Mouse (Mus musculus) forebrain, embryonic 15.5 days (tissue): ENCODE data around the gene Igsf3. TPM values are rescaled to one million over a fixed set of nuclear protein-coding genes. Genes with fewer than 3 reads are reported as not detected.

ENCODE experiments used
- ATAC-seq: fragments of 200-750 bp; cut with Nextera tagmentation; replicated peaks from 2 replicates; pipeline ENCODE4 v1.8.0; 2017; ENCODE audit warnings: mild to moderate bottlenecking, moderate TSS enrichment, moderate library complexity
- H3K27ac ChIP-seq: fragments of 300-500 bp; sonication (generic); replicated peaks from 2 replicates; pipeline ENCODE4 v1.5.1; 2015; ENCODE audit warnings: mild to moderate bottlenecking, inconsistent platforms
- H3K27me3 ChIP-seq: fragments of 300-500 bp; sonication (generic); 2 replicates; pipeline ENCODE4 v1.6.1; 2015; ENCODE audit warnings: inconsistent platforms
- H3K36me3 ChIP-seq: fragments of 300-500 bp; sonication (generic); 2 replicates; pipeline ENCODE4 v1.6.1; 2015; ENCODE audit warnings: mild to moderate bottlenecking, inconsistent platforms
- H3K4me1 ChIP-seq: fragments of 300-500 bp; sonication (generic); 2 replicates; pipeline ENCODE4 v1.6.1; 2015; ENCODE audit warnings: inconsistent platforms
- H3K4me2 ChIP-seq: fragments of 300-500 bp; sonication (generic); replicated peaks from 2 replicates; pipeline ENCODE4 v1.6.1; 2015; ENCODE audit warnings: mild to moderate bottlenecking, inconsistent platforms
- H3K4me3 ChIP-seq: fragments of 300-500 bp; sonication (generic); 2 replicates; pipeline ENCODE4 v1.5.1; 2015; ENCODE audit warnings: mild to moderate bottlenecking, inconsistent platforms
- H3K9ac ChIP-seq: fragments of 300-500 bp; sonication (generic); replicated peaks from 2 replicates; pipeline ENCODE4 v1.6.1; 2015; ENCODE audit warnings: mild to moderate bottlenecking, inconsistent platforms
- H3K9me3 ChIP-seq: fragments of 300-500 bp; sonication (generic); 2 replicates; pipeline ENCODE4 v1.6.1; 2016; ENCODE audit warnings: inconsistent platforms
- WGBS: fragments of 180-500 bp; shearing (Covaris S2); methylation state at CpG from one replicate; pipeline ENCODE4 v1.1.7; 2015; ENCODE audit warnings: mixed read lengths; 5-methylcytosine and 5-hydroxymethylcytosine counted together
- polyA plus RNA-seq: library from polyadenylated mRNA; unstranded; fragments of >200 nt; fragmentation: Nextera tagmentation; extraction: Ambion mirVana; gene quantifications from 2 replicates; pipeline ENCODE4 v1.2.1, GENCODE M21; 2015

Gene Igsf3
- polyA plus RNA-seq, 1 experiment from 2014 or later = 95.0 TPM

- no peak overlapping the region for H3K4me3 ChIP-seq
- 86% methylated on average over 9 of the region's 9 CpGs for WGBS
These were observed 92.8 kb downstream of the Igsf3 start for GRCm38 (mm10) chr3:101469675-101470074.

GRCm38 (mm10) chr3:101471881-101472280, 95.0 kb downstream of the Igsf3 start:
- H3K4me3 ChIP-seq = no peak overlapping the region
- H3K9ac ChIP-seq = no peak overlapping the region
- WGBS = 42% methylated on average over 4 of the region's 4 CpGs

More at GRCm38 (mm10) chr3:101469675-101470074, 92.8 kb downstream of the Igsf3 start:
- no peak overlapping the region for H3K4me2 ChIP-seq
- no peaks in the 10 kb centered on the region for H3K9me3 ChIP-seq
- H3K9ac ChIP-seq = no peak overlapping the region
- H3K4me1 ChIP-seq = no peaks in the 10 kb centered on the region
- no peak overlapping the region for H3K27ac ChIP-seq
- ATAC-seq = no peak
- no peaks in the 10 kb centered on the region for H3K36me3 ChIP-seq
- no peaks in the 10 kb centered on the region for H3K27me3 ChIP-seq

GRCm38 (mm10) chr3:101481951-101482350, 105.1 kb downstream of the Igsf3 start:
- Histone ChIP-seq H3K27ac (no peak overlapping the region), H3K27me3 (no peaks in the 10 kb centered on the region), H3K4me1 (no peaks in the 10 kb centered on the region), H3K4me2 (no peak overlapping the region), H3K36me3 (no peaks in the 10 kb centered on the region), H3K9me3 (no peaks in the 10 kb centered on the region), H3K4me3 (no peak overlapping the region), H3K9ac (no peak overlapping the region)
- ATAC-seq = no peak
- WGBS = 91% methylated on average over 6 of the region's 6 CpGs

More at GRCm38 (mm10) chr3:101471881-101472280, 95.0 kb downstream of the Igsf3 start:
- Histone ChIP-seq H3K27me3 (no peaks in the 10 kb centered on the region), H3K27ac (no peak overlapping the region), H3K4me1 (no peaks in the 10 kb centered on the region), H3K36me3 (no peaks in the 10 kb centered on the region), H3K9me3 (no peaks in the 10 kb centered on the region), H3K4me2 (no peak overlapping the region)
- ATAC-seq = no peak

- H3K36me3 ChIP-seq = no peaks in the 10 kb centered on the region
- no peak overlapping the region for H3K9ac ChIP-seq
- H3K4me3 ChIP-seq = no peak overlapping the region
- no peaks in the 10 kb centered on the region for H3K4me1 ChIP-seq
- peak; percentile 24; the same call in 1 of the 2 replicates for ATAC-seq
- H3K27me3 ChIP-seq = no peaks in the 10 kb centered on the region
- no peak overlapping the region for H3K27ac ChIP-seq
- no peak overlapping the region for H3K4me2 ChIP-seq
- no peaks in the 10 kb centered on the region for H3K9me3 ChIP-seq
- WGBS = 59% methylated on average over 3 of the region's 3 CpGs
These were observed 106.5 kb downstream of the Igsf3 start for GRCm38 (mm10) chr3:101483256-101483983.

GRCm38 (mm10) chr3:101486054-101486765, 109.3 kb downstream of the Igsf3 start:
- no peaks in the 10 kb centered on the region for H3K4me1 ChIP-seq
- H3K4me3 ChIP-seq = no peak overlapping the region
- H3K27me3 ChIP-seq = no peaks in the 10 kb centered on the region
- no peak overlapping the region for H3K27ac ChIP-seq
- no peaks in the 10 kb centered on the region for H3K9me3 ChIP-seq
- no peak overlapping the region for H3K4me2 ChIP-seq
- H3K9ac ChIP-seq = no peak overlapping the region
- ATAC-seq = no peak
- no peaks in the 10 kb centered on the region for H3K36me3 ChIP-seq
- 35% methylated on average over 4 of the region's 4 CpGs for WGBS

- Histone ChIP-seq H3K4me3 (no peak overlapping the region), H3K9me3 (no peaks in the 10 kb centered on the region), H3K27me3 (no peaks in the 10 kb centered on the region), H3K36me3 (no peaks in the 10 kb centered on the region), H3K9ac (no peak overlapping the region), H3K27ac (no peak overlapping the region), H3K4me1 (no peaks in the 10 kb centered on the region), H3K4me2 (no peak overlapping the region)
- 90% methylated on average over 5 of the region's 5 CpGs for WGBS
- no peak for ATAC-seq
These were observed 110.6 kb downstream of the Igsf3 start for GRCm38 (mm10) chr3:101487436-101487835.

- WGBS = 79% methylated on average over 7 of the region's 7 CpGs
- Histone ChIP-seq H3K4me2 (no peak overlapping the region), H3K27me3 (no peaks in the 10 kb centered on the region), H3K9ac (no peak overlapping the region), H3K27ac (no peak overlapping the region), H3K4me1 (no peaks in the 10 kb centered on the region), H3K4me3 (no peak overlapping the region), H3K36me3 (no peaks in the 10 kb centered on the region), H3K9me3 (no peaks in the 10 kb centered on the region)
- ATAC-seq = no peak
These were observed 111.3 kb downstream of the Igsf3 start for GRCm38 (mm10) chr3:101488204-101488603.

- H3K9me3 ChIP-seq = no peaks in the 10 kb centered on the region
- no peak overlapping the region for H3K4me3 ChIP-seq
- WGBS = 75% methylated on average over 9 of the region's 9 CpGs
- H3K9ac ChIP-seq = no peak overlapping the region
- H3K27ac ChIP-seq = no peak overlapping the region
- H3K36me3 ChIP-seq = no peaks in the 10 kb centered on the region
- no peaks in the 10 kb centered on the region for H3K4me1 ChIP-seq
- H3K27me3 ChIP-seq = no peaks in the 10 kb centered on the region
- H3K4me2 ChIP-seq = no peak overlapping the region
- ATAC-seq = no peak
These were observed 113.6 kb downstream of the Igsf3 start for GRCm38 (mm10) chr3:101490515-101490914.

GRCm38 (mm10) chr3:101492908-101493307, 116.0 kb downstream of the Igsf3 start:
- H3K27ac ChIP-seq = no peak overlapping the region
- WGBS = 84% methylated on average over 6 of the region's 6 CpGs
- H3K4me3 ChIP-seq = no peak overlapping the region
- H3K4me2 ChIP-seq = no peak overlapping the region
- no peaks in the 10 kb centered on the region for H3K36me3 ChIP-seq
- no peaks in the 10 kb centered on the region for H3K9me3 ChIP-seq
- no peaks in the 10 kb centered on the region for H3K4me1 ChIP-seq
- no peak overlapping the region for H3K9ac ChIP-seq
- ATAC-seq = no peak
- H3K27me3 ChIP-seq = no peaks in the 10 kb centered on the region

- Histone ChIP-seq H3K4me3 (no peak overlapping the region), H3K4me2 (no peak overlapping the region), H3K27me3 (no peaks in the 10 kb centered on the region), H3K36me3 (no peaks in the 10 kb centered on the region), H3K9me3 (no peaks in the 10 kb centered on the region), H3K4me1 (no peaks in the 10 kb centered on the region), H3K27ac (no peak overlapping the region), H3K9ac (no peak overlapping the region)
- 55% methylated on average over 10 of the region's 10 CpGs for WGBS
- peak; percentile 76 for ATAC-seq
These were observed 117.1 kb downstream of the Igsf3 start for GRCm38 (mm10) chr3:101493937-101494459.

GRCm38 (mm10) chr3:101497432-101498030, 120.6 kb downstream of the Igsf3 start:
- no peaks in the 10 kb centered on the region for H3K27me3 ChIP-seq
- no peak overlapping the region for H3K4me2 ChIP-seq
- no peaks in the 10 kb centered on the region for H3K36me3 ChIP-seq
- H3K9me3 ChIP-seq = no peaks in the 10 kb centered on the region
- no peak for ATAC-seq
- WGBS = 88% methylated on average over 10 of the region's 10 CpGs
- no peaks in the 10 kb centered on the region for H3K4me1 ChIP-seq
- no peak overlapping the region for H3K27ac ChIP-seq
- no peak overlapping the region for H3K4me3 ChIP-seq
- H3K9ac ChIP-seq = no peak overlapping the region

- Histone ChIP-seq H3K4me3 (no peak overlapping the region), H3K36me3 (no peaks in the 10 kb centered on the region), H3K4me1 (no peaks in the 10 kb centered on the region), H3K27ac (no peak overlapping the region), H3K9me3 (no peaks in the 10 kb centered on the region), H3K9ac (no peak overlapping the region), H3K4me2 (no peak overlapping the region), H3K27me3 (no peaks in the 10 kb centered on the region)
- WGBS = 85% methylated on average over 6 of the region's 6 CpGs
- ATAC-seq = no peak
These were observed 123.0 kb downstream of the Igsf3 start for GRCm38 (mm10) chr3:101499906-101500305.
